Mouse (Mus musculus) cortical plate, adult 2 months (tissue): ENCODE results near the gene Galnt17. TPM values are rescaled to one million over a fixed set of nuclear protein-coding genes. Genes with fewer than 3 reads are reported as not detected.

Experiments used
- H3K27ac ChIP-seq: fragments of 200-500 bp; 2 replicates; pipeline ENCODE4 v1.5.1; 2012; ENCODE audit warnings: low read length, control low read depth, inconsistent platforms; ENCODE audit not compliant: insufficient read depth
- H3K4me1 ChIP-seq: fragments of 200-500 bp; 2 replicates; pipeline ENCODE4 v1.6.1; 2011; ENCODE audit warnings: low read length; ENCODE audit not compliant: control insufficient read depth, insufficient read depth
- H3K4me3 ChIP-seq: fragments of 200-500 bp; 2 replicates; pipeline ENCODE4 v1.5.1; 2011; ENCODE audit warnings: mild to moderate bottlenecking, low read length, control low read depth; ENCODE audit not compliant: insufficient read depth
- CTCF ChIP-seq: fragments of 200-500 bp; IDR thresholded peaks from 2 replicates; pipeline ENCODE4 v1.5.1; 2011; ENCODE audit warnings: mild to moderate bottlenecking, control low read depth, low read length; ENCODE audit not compliant: insufficient read depth; ENCODE audit errors: extremely low read depth
- POLR2A ChIP-seq: fragments of 200-500 bp; IDR thresholded peaks from 2 replicates; pipeline ENCODE4 v1.6.1; 2011; ENCODE audit warnings: mild to moderate bottlenecking, low read length, control low read depth; ENCODE audit not compliant: insufficient read depth; ENCODE audit errors: extremely low read depth
- polyA plus RNA-seq: library from polyadenylated mRNA; depleted of rRNA; stranded (reverse); fragments of >200 nt; gene quantifications from 2 replicates; pipeline ENCODE4 v1.2.3, GENCODE M21; 2012

The Galnt17 gene
- polyA plus RNA-seq, 1 experiment: 16.7 TPM

- no peaks in the 10 kb centered on the region; the same call in 1 of the 2 replicates for H3K4me1 ChIP-seq
- TF ChIP-seq CTCF (no peak), POLR2A (no peak)
- H3K4me3 ChIP-seq: no peak overlapping the region
- no peak overlapping the region for H3K27ac ChIP-seq
Observed at GRCm38 (mm10) chr5:131301526-131301925, 6.8 kb downstream of the Galnt17 start.

GRCm38 (mm10) chr5:131293726-131294449, 14.4 kb downstream of the Galnt17 start:
- no peak overlapping the region for H3K4me3 ChIP-seq
- H3K4me1 ChIP-seq: no peaks in the 10 kb centered on the region; the same call in 1 of the 2 replicates
- H3K27ac ChIP-seq: no peak overlapping the region
- TF ChIP-seq POLR2A (no peak), CTCF (no peak)

- TF ChIP-seq POLR2A (no peak), CTCF (no peak)
- no peak overlapping the region for H3K27ac ChIP-seq
- no peaks in the 10 kb centered on the region; the same call in 1 of the 2 replicates for H3K4me1 ChIP-seq
- H3K4me3 ChIP-seq: no peak overlapping the region
Observed at GRCm38 (mm10) chr5:131287091-131287490, 21.2 kb downstream of the Galnt17 start.

GRCm38 (mm10) chr5:131286680-131287079, 21.6 kb downstream of the Galnt17 start:
- no peaks in the 10 kb centered on the region; the same call in 1 of the 2 replicates for H3K4me1 ChIP-seq
- TF ChIP-seq CTCF (no peak), POLR2A (no peak)
- no peak overlapping the region for H3K4me3 ChIP-seq
- no peak overlapping the region for H3K27ac ChIP-seq

- Histone ChIP-seq H3K27ac (no peak overlapping the region), H3K4me1 (no peaks in the 10 kb centered on the region; the same call in none of the 2 replicates), H3K4me3 (no peak overlapping the region)
- TF ChIP-seq POLR2A: no peak
- TF ChIP-seq CTCF: peak; percentile 15; the same call in 1 of the 2 replicates
Observed at GRCm38 (mm10) chr5:131280349-131280748, 27.9 kb downstream of the Galnt17 start.

- H3K27ac ChIP-seq: no peak overlapping the region
Observed at GRCm38 (mm10) chr5:131279286-131279685, 29.0 kb downstream of the Galnt17 start.

GRCm38 (mm10) chr5:131277227-131277626, 31.1 kb downstream of the Galnt17 start:
- no peak for TF ChIP-seq POLR2A
- TF ChIP-seq CTCF: no peak
- Histone ChIP-seq H3K27ac (no peak overlapping the region), H3K4me3 (no peak overlapping the region), H3K4me1 (no peaks in the 10 kb centered on the region; the same call in 1 of the 2 replicates)

More at GRCm38 (mm10) chr5:131279286-131279685, 29.0 kb downstream of the Galnt17 start:
- Histone ChIP-seq H3K4me3 (no peak overlapping the region), H3K4me1 (no peaks in the 10 kb centered on the region; the same call in 1 of the 2 replicates)
- TF ChIP-seq POLR2A (no peak), CTCF (no peak)

GRCm38 (mm10) chr5:131266291-131266690, 42.0 kb downstream of the Galnt17 start:
- Histone ChIP-seq H3K4me3 (no peak overlapping the region), H3K4me1 (peaks cover 3% of the 10 kb centered on the region; the same call in 1 of the 2 replicates), H3K27ac (no peak overlapping the region)
- TF ChIP-seq CTCF: no peak
- TF ChIP-seq POLR2A: no peak

- no peak for TF ChIP-seq POLR2A
- no peak for TF ChIP-seq CTCF
- Histone ChIP-seq H3K4me1 (no peaks in the 10 kb centered on the region), H3K4me3 (no peak overlapping the region), H3K27ac (no peak overlapping the region)
Observed at GRCm38 (mm10) chr5:131264145-131264544, 44.2 kb downstream of the Galnt17 start.
